Mouse (Mus musculus): ENCODE data around the gene Rpa3.

Gene Rpa3

GRCm38 (mm10) chr6:8259004-8259666 is at the start of gene Rpa3, which contains the start of the genes Umad1 and Gm45062:
Gene Rpa3, minus strand, starts transcription at chr6:8259173.
Gene Umad1, plus strand, starts transcription at chr6:8259288.
Gene Gm45062, plus strand, starts transcription at chr6:8259450.
- DNase-seq (ENCODE audit: low read depth, low spot score): peak; percentile 99

- no peak for DNase-seq (ENCODE audit: low read depth, low spot score)
Observed at GRCm38 (mm10) chr6:8307878-8308775, 49.2 kb upstream of the Rpa3 start.

DNA sequence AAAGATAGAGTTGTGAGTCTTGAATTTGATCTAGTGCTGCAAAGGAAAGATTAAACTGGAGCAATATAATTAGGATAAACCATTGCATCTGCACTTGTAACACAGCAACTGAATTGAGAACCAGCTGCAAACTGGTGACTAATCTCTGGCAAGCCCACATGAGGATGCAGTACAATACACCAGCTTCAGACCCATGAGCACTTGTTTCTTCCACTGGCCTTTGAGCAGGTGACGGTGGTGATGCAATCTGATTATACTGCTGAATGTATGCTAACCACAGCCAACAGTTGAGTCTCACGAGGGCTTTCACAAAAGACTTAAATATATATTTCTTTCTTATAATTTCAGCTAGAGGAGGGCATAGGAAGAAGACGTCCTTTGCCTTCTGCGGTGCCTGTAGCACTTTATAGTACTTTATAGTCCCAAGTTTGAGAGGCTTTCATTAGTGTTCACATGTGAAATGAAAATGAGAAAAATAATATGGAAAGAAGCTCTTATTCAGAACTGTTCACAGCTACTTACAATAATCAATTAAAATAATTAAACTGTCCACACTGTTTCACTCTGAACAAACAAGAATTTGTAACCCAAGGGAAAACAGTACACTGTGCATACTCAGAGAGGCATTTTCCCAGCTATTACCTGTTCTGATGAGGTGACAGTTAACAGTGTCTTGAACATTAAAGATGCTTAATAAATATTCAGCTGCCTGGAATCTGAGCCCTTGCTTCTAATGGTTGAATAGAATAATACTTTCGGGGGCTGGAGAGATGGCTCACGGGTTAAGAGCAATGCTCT is 40.3 kb upstream of the Rpa3 start:
- no peak for DNase-seq (ENCODE audit: low read depth, low spot score)

DNA sequence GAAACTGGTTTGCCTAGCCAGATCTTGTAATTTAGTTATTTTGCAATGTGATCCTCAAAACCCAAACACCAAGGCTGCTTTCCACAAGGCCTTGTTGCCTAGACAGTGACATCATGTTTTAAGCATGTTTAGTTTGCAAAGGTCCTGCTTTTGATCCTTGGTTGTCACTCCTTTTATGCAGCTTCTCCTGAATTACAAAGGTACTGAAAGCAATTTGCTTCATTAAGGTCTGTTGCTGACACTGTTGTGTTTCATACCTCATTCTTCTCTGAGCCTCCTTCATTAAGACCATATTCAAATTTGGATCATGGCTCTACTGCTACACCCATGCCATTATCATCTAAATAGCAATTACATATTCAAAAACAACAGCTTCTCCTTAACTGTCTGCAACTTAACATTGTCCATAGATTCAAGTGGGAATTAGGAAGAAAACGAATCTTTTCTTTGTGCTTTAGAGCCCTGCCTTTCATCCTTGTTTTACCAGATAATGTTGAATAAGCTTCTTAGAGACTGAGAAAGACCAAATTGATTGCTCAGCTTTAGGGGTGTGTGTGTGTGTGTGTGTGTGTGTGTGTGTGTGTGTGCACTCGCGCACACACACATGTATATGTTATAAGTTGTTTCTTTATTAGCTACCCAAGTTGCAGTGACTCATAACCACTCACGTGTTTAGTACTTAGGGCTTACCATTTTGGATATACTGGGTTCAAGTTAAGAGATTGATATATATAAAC is 35.2 kb upstream of the Rpa3 start:
- no peak for DNase-seq (ENCODE audit: low read depth, low spot score)

DNA sequence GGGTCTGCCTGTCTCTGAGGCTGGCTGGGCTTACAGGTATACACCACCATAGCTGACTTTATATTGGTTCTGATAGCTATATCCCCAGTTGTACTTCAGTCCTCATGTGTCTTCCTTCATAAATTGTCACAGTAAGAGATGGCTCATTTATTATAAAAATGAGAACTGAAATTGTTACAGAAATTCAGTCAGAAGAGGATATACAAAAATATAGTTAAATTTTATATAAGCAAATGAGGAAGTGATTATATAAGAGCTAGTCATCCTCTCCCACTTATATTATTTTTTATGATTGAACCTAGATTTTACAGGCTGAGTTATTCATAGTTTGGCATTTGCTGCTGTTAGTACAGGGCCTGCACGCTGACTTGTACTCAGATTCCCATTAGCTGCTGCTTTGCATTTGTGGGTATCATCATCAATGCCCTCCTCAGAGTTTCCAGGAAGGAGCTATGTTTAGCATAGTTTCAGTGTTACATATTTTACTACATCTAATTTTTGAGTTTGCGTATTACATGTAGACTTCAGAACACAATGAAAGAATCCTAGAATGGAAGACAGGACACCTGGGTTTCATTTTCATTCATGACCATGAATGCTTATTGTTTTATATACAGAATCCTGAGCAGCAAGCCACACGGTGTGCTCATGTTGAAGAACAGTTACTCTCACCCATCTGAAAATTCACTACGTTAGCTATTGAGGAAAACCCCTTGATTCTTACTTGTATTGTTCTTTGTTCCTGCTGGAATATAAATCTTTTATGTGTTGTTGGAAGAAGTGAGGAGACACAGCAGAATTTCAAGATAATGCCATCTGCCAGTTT is 30.0 kb upstream of the Rpa3 start:
- no peak for DNase-seq (ENCODE audit: low read depth, low spot score)

DNA sequence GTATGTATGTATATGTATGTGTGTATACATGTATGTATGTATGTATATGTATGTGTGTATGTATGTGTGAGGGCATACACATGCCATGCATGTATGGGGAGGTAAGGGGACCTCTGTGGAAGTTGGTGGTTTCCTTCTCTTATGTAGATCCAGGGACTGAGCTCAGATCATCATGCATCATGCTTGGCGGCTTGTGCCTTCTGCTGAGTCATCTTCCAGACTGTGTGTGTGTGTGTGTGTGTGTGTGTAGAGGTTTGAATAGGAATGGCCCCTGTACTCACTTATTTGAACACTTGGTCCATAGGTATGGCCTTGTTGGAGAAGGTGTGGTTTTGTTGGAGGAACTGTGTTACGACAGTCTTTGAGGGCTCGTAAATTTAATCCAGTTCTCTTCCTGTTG is 27.2 kb upstream of the Rpa3 start:
- DNase-seq (ENCODE audit: low read depth, low spot score): no peak

GRCm38 (mm10) chr6:8285401-8285960 is 26.5 kb upstream of the Rpa3 start:
- no peak for DNase-seq (ENCODE audit: low read depth, low spot score)

DNA sequence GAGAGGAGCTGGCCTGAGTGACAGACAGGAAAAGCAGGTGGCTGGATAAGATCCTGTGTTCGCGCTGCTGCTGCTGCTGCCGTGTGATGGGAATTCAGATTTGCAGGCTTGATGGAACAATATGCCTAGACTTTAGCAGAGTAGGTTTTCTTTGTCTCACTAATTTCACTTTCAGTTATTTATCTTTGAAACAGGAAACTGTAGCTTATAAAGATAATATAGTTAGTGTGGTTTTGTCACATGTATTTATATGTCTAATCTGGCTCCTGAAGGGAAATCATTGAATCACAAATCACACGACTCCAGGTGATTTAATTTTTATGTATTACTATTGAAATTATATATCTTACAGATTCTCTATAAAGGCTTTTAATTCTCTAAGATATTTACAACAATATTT is 24.3 kb upstream of the Rpa3 start:
- no peak for DNase-seq (ENCODE audit: low read depth, low spot score)

DNA sequence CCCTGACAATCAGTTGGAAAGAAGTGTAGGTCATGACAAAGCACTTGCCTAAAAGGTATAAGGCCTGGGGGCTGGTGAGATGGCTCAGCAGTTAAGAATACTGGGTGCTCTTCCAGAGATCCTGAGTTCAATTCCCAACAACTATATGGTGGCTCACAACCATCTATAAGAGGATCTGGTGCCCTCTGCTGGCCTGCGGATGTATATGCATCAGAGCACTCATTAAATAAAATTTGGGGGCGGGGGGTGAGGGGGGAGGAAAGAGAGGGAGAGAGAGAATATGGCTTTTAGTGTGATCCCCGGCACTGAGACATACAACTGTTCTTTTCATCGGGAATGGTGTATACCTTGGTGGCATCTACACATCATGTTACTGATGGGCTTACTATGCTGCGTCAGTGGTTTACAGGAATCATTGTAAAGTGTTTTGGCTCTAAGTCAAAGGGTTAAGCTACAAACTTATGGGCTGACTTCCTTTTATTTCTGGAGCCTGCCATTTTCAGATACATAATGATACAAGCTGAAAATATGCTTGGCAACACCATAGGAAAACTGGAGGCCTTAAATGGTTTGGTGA is 19.5 kb upstream of the Rpa3 start:
- no peak for DNase-seq (ENCODE audit: low read depth, low spot score)

DNA sequence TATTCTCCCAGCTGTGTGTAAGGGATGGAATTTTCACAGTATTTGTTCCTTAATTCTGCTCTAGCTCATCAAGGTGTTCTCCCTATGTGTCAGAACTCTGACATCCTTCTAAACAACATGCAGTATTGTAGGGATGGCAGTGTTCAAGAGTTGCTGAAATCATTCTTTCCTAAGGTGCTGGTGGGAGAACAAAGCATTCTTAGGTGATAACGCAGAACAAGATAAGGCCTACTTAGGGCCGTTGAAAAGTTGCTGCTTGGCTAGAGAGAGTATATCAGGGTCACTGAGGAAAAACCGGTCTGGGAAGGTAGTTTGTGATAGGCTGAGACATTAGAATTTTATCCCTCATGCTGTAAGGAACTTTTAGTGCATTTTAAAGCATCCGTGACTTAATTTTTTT is 17.5 kb upstream of the Rpa3 start:
- no peak for DNase-seq (ENCODE audit: low read depth, low spot score)

DNA sequence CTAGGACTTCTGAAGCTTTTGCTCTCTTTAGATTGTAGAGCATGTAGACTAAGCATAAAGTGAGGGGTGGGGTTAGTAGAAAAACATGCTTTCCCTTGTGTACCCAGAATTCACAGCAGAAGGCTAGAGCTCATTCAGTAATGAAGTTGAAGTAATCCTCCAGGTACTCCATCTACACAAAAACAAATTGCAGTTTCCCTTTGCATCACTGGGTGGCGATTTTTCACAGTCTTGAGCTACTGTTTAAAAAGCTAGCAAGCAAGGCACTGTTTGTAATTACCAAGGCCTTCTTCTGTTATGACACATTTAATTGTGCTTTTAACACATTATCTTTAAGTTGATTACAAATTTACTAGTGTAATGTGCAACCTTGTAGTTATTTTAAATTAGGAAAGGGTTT is 16.1 kb upstream of the Rpa3 start:
- peak; percentile 71 for DNase-seq (ENCODE audit: low read depth, low spot score)

DNA sequence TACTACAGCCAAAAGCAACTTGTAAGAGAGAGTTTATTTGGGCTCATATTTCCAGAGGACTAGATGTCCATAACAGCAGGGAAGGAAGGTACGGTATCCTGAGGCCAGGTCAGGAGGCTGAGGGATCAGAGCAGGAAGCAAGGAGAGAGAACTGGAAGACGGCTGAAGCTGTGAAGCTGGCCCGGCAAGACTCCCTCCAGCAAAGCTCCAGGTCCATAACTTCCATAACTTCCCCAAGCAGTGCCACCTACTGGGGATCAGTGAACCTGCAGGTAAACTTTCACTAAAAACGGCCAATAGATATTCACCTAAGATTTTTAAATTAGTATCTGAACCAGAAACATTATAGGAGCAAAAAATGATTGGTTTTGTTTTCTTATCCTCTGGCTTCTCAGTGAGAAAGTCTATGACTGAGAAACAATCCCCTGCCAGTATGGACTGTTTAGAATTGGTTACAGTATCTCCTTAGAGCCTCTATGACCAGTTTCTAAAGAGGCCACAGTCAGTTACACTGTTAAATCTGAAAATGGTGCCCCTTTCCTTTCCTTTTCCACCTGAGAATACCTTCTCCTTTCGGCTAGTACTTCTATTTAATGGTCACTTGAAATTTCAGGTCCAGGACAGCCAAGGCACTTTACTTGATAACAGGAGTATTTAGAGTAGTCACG is 15.5 kb upstream of the Rpa3 start:
- DNase-seq (ENCODE audit: low read depth, low spot score): no peak

DNA sequence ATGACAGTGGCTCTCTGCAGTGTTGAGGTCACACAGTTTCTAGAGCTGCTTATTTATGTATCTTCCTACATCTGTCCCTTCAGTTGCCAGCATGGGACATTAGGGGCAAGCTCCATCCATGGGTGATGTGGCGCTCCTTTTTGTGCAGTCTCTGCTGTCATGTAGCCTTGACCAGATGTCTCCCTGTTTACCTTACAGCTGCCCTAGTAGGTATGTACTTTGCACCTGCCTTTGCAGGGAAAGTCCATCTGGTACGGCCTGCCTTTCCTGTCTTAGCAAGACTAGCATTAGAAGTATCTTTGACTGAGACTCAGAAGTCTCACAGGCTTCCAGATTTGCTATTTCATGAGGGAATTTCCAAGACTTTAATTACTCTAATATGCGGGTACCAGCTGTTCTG is 12.1 kb upstream of the Rpa3 start:
- no peak for DNase-seq (ENCODE audit: low read depth, low spot score)

DNA sequence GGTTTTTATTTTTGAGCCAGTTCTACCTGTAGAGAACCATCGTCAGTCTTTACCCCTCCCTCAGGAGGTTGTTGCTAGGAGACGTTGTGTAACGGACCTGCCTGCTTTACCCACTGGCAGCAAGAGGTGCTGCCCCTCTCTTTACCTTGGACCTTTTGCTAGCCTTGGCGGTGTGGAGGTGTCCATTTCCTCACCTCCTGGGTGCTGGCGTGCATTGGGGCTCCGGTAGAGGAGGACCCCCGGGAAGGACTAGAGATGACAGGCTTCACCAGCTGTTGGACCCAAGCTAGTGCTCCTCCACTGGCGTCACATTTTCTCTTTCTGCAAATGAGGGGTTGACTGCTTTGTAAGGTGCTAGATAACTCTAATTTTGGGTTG is 683 bp upstream of the Rpa3 start:
- DNase-seq (ENCODE audit: low read depth, low spot score): peak; percentile 44

DNA sequence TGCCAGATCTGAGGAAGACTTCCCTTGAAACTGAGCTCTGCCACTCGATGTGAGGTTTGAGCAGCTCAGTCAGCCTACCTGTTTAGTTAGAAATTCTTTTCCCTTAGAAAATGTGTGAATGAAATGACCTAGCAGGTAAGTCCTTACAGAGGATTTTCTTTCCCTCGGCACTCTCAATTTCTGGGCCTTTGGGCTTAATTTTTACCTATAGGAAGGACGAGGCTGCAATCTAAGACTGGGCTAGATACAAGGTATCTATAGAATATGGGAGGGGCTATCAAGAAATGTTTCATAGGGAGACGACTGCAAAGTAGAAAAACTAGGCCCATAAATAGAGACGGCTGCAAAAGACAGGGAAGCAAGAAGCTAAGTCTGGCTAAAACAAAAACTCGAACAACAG is 657 bp downstream of the Rpa3 start:
- no peak for DNase-seq (ENCODE audit: low read depth, low spot score)

DNA sequence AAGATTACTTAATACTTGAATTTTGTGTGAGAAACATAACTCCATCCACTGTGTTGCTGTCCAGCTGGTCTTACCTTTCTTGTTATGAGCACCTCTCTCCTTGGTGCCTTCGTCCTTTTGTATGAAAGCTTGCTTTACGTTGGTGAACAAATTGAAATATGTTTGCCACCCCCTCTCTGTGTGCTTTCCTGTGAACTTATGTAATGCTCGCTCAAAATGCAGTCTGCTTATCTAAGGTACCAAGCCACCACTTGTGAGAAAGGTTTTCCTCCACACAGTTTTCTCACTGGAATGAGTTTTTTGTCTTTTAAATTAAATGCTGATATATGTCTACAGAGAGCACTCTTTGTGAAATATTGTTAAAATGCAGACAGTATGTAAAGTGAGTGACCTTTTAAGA is 30.4 kb downstream of the Rpa3 start:
- DNase-seq (ENCODE audit: low read depth, low spot score): peak; percentile 15

GRCm38 (mm10) chr6:8227035-8227434 is 31.9 kb downstream of the Rpa3 start:
- DNase-seq (ENCODE audit: low read depth, low spot score): peak; percentile 31

- DNase-seq (ENCODE audit: low read depth, low spot score): no peak
Observed at GRCm38 (mm10) chr6:8210661-8211060, 48.3 kb downstream of the Rpa3 start.

DNA sequence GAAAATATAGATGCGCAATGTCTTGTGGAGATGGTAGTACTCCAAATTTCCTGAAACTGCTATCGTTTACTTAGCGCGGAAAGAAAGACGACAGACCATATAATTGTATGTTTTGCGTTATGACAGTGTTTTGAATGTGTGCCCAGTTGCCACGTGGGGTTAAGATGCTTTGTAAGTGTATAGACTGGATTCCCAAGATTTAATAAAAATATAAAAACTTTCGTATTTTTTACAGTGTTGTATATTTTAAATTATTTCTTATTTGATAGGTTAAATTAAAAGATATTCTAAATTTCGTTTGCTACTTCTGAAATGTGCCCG is 49.1 kb downstream of the Rpa3 start:
- no peak for DNase-seq (ENCODE audit: low read depth, low spot score)
